Mouse (Mus musculus) hindbrain, postnatal 0 days (tissue): ENCODE measurements around the gene Cep89. TPM values are rescaled to one million over a fixed set of nuclear protein-coding genes. Genes with fewer than 3 reads are reported as not detected.

Experiments
- ATAC-seq: fragments of 200-750 bp; cut with Nextera tagmentation; 2 replicates; pipeline ENCODE4 v1.8.0; 2017; ENCODE audit warnings: mild to moderate bottlenecking, moderate TSS enrichment, moderate library complexity
- DNase-seq: peaks from one replicate; pipeline ENCODE4 v3.0.0-alpha.2; 2015; ENCODE audit warnings: low spot score
- H3K27ac ChIP-seq: fragments of 300-500 bp; sonication (generic); 2 replicates; pipeline ENCODE4 v1.5.1; 2014; ENCODE audit warnings: mild to moderate bottlenecking
- H3K27me3 ChIP-seq: fragments of 300-500 bp; sonication (generic); 2 replicates; pipeline ENCODE4 v1.6.1; 2014; ENCODE audit warnings: low read length, mixed read lengths; ENCODE audit not compliant: insufficient read depth
- H3K36me3 ChIP-seq: fragments of 300-500 bp; sonication (generic); 2 replicates; pipeline ENCODE4 v1.6.1; 2014; ENCODE audit warnings: low read length, mixed read lengths; ENCODE audit not compliant: insufficient read depth
- H3K4me1 ChIP-seq: fragments of 300-500 bp; sonication (generic); 2 replicates; pipeline ENCODE4 v1.6.1; 2014; ENCODE audit warnings: antibody characterized with exemption, low read length, mixed read lengths; ENCODE audit not compliant: insufficient read depth
- H3K4me2 ChIP-seq: fragments of 300-500 bp; sonication (generic); 2 replicates; pipeline ENCODE4 v1.6.1; 2014; ENCODE audit warnings: low read depth, mild to moderate bottlenecking, low read length, moderate library complexity, mixed read lengths
- H3K4me3 ChIP-seq: fragments of 300-500 bp; sonication (generic); 2 replicates; pipeline ENCODE4 v1.5.1; 2014; ENCODE audit warnings: low read length
- H3K9ac ChIP-seq: fragments of 300-500 bp; sonication (generic); replicated peaks from 2 replicates; pipeline ENCODE4 v1.6.1; 2014; ENCODE audit warnings: mild to moderate bottlenecking, low read length, moderate library complexity, mixed read lengths
- H3K9me3 ChIP-seq: fragments of 300-500 bp; sonication (generic); 2 replicates; pipeline ENCODE4 v1.6.1; 2016; ENCODE audit warnings: low read length, mixed read lengths
- CTCF ChIP-seq: IDR thresholded peaks from 2 replicates; pipeline ENCODE4 v1.5.1; 2016; ENCODE audit warnings: antibody characterized with exemption, control low read depth, low read depth
- WGBS: fragments of 180-500 bp; shearing (Covaris S2); extraction: QIAGEN DNeasy Blood & Tissue Kit; methylation state at CpG from one replicate; pipeline ENCODE4 v1.1.7; 2014; 5-methylcytosine and 5-hydroxymethylcytosine counted together
- polyA plus RNA-seq: library from polyadenylated mRNA; unstranded; fragments of >200 nt; fragmentation: Nextera tagmentation; extraction: Ambion mirVana; gene quantifications from 2 replicates; pipeline ENCODE4 v1.2.1, GENCODE M21; 2015
- total RNA-seq: library from RNA; depleted of rRNA; stranded (reverse); fragments of >200 nt; gene quantifications from 2 replicates; pipeline ENCODE4 v1.2.3, GENCODE M21; 2014

The Cep89 gene
- total and polyA plus RNA-seq, 2 experiments from 2014 or later = 9.6 to 24.6 TPM

- Histone ChIP-seq H3K4me1 (no peaks in the 10 kb centered on the region), H3K4me2 (no peak overlapping the region), H3K9ac (no peak overlapping the region), H3K27ac (no peak overlapping the region), H3K9me3 (no peaks in the 10 kb centered on the region), H3K36me3 (no peaks in the 10 kb centered on the region), H3K4me3 (no peak overlapping the region), H3K27me3 (no peaks in the 10 kb centered on the region)
- no peak for TF ChIP-seq CTCF
- ATAC-seq (no peak), DNase-seq (no peak)
- WGBS = 39% methylated on average over 2 of the region's 2 CpGs
Measured at GRCm38 (mm10) chr7:35382706-35383353, 14.0 kb upstream of the Cep89 start.

GRCm38 (mm10) chr7:35386525-35386952 lies 10.3 kb upstream of the Cep89 start:
- Histone ChIP-seq H3K4me3 (no peak overlapping the region), H3K27me3 (no peaks in the 10 kb centered on the region), H3K36me3 (peaks cover 3% of the 10 kb centered on the region; the same call in 1 of the 2 replicates), H3K27ac (no peak overlapping the region), H3K4me1 (no peaks in the 10 kb centered on the region), H3K4me2 (no peak overlapping the region), H3K9me3 (no peaks in the 10 kb centered on the region), H3K9ac (no peak overlapping the region)
- no peak for ATAC-seq
- DNase-seq = no peak
- WGBS = 70% methylated on average over 6 of the region's 6 CpGs
- TF ChIP-seq CTCF = peak; percentile 40

GRCm38 (mm10) chr7:35388694-35389093 lies 8.1 kb upstream of the Cep89 start:
- Histone ChIP-seq H3K4me2 (no peak overlapping the region), H3K36me3 (peaks cover 5% of the 10 kb centered on the region; the same call in 1 of the 2 replicates), H3K27ac (no peak overlapping the region), H3K9me3 (no peaks in the 10 kb centered on the region), H3K9ac (no peak overlapping the region), H3K27me3 (no peaks in the 10 kb centered on the region), H3K4me3 (no peak overlapping the region), H3K4me1 (no peaks in the 10 kb centered on the region)
- ATAC-seq (no peak), DNase-seq (no peak)
- WGBS = 64% methylated on average over 6 of the region's 6 CpGs
- TF ChIP-seq CTCF = no peak

- Histone ChIP-seq H3K4me3 (no peak overlapping the region), H3K4me1 (peaks cover 12% of the 10 kb centered on the region), H3K4me2 (no peak overlapping the region), H3K9me3 (no peaks in the 10 kb centered on the region), H3K27ac (no peak overlapping the region), H3K9ac (no peak overlapping the region), H3K27me3 (no peaks in the 10 kb centered on the region), H3K36me3 (peaks cover 5% of the 10 kb centered on the region; the same call in 1 of the 2 replicates)
- DNase-seq = peak; percentile 25
- peak; percentile 55 for TF ChIP-seq CTCF
- ATAC-seq = no peak
- WGBS = 64% methylated on average over 5 of the region's 5 CpGs
Measured at GRCm38 (mm10) chr7:35392935-35393334, 3.9 kb upstream of the Cep89 start.

GRCm38 (mm10) chr7:35395734-35396456 lies 940 bp upstream of the Cep89 start:
- peak overlapping the region; percentile 54 for H3K4me3 ChIP-seq
- ATAC-seq = no peak
- H3K4me1 ChIP-seq = peaks cover 12% of the 10 kb centered on the region
- WGBS = 13% methylated on average over 17 of the region's 17 CpGs
- H3K27me3 ChIP-seq = no peaks in the 10 kb centered on the region
- H3K27ac ChIP-seq = peak overlapping the region; percentile 56; the same call in 1 of the 2 replicates
- no peak for DNase-seq
- peaks cover 19% of the 10 kb centered on the region; the same call in 1 of the 2 replicates for H3K36me3 ChIP-seq
- peak overlapping the region; percentile 51 for H3K9ac ChIP-seq
- no peaks in the 10 kb centered on the region for H3K9me3 ChIP-seq
- peak overlapping the region; percentile 77 for H3K4me2 ChIP-seq
- TF ChIP-seq CTCF = no peak

GRCm38 (mm10) chr7:35401169-35401568 lies 4.3 kb downstream of the Cep89 start:
- Histone ChIP-seq H3K4me3 (no peak overlapping the region), H3K4me2 (no peak overlapping the region), H3K4me1 (peaks cover 7% of the 10 kb centered on the region), H3K36me3 (peaks cover 35% of the 10 kb centered on the region), H3K27ac (no peak overlapping the region), H3K9me3 (no peaks in the 10 kb centered on the region), H3K9ac (no peak overlapping the region), H3K27me3 (no peaks in the 10 kb centered on the region)
- no peak for DNase-seq
- no peak for TF ChIP-seq CTCF
- ATAC-seq = no peak
- WGBS = 91% methylated on average over 4 of the region's 4 CpGs

- H3K9me3 ChIP-seq = no peaks in the 10 kb centered on the region
- no peak overlapping the region for H3K9ac ChIP-seq
- H3K36me3 ChIP-seq = peaks cover 31% of the 10 kb centered on the region
- ATAC-seq = no peak
- H3K4me2 ChIP-seq = no peak overlapping the region
- no peak for TF ChIP-seq CTCF
- no peaks in the 10 kb centered on the region for H3K27me3 ChIP-seq
- H3K27ac ChIP-seq = no peak overlapping the region
- no peaks in the 10 kb centered on the region for H3K4me1 ChIP-seq
- H3K4me3 ChIP-seq = no peak overlapping the region
- WGBS = 84% methylated on average over 5 of the region's 5 CpGs
- no peak for DNase-seq
Measured at GRCm38 (mm10) chr7:35415226-35415625, 18.4 kb downstream of the Cep89 start.
